Mouse (Mus musculus) heart, postnatal 36 days (tissue): ENCODE data around the gene Elane. TPM values are rescaled to one million over a fixed set of nuclear protein-coding genes. Genes with fewer than 3 reads are reported as not detected.

Experiments used
- DNase-seq, 2 experiments: peaks; one replicate each; pipeline ENCODE4 v3.0.0; 2021 to 2022
- intact Hi-C: fragments of 180-260 bp; cut with DNase I; formaldehyde crosslinking; loops from one replicate; pipeline ENCODE4 v1.15.1; 2025
- total RNA-seq, 2 experiments: library from RNA; stranded (reverse); gene quantifications; 2 replicates each; pipeline ENCODE4 v1.2.3; 2021

Gene Elane
- total RNA-seq, 2 experiments from 2014 or later, result not detected

GRCm38 (mm10) chr10:79926491-79927323 lies 40.7 kb downstream of the Elane start, which contains the start of gene Arid3a:
TSS of gene Arid3a (plus strand) at chr10:79927043.
- peak; percentile 91 to 92 for DNase-seq
- intact Hi-C loops, result no loop called here

DNA sequence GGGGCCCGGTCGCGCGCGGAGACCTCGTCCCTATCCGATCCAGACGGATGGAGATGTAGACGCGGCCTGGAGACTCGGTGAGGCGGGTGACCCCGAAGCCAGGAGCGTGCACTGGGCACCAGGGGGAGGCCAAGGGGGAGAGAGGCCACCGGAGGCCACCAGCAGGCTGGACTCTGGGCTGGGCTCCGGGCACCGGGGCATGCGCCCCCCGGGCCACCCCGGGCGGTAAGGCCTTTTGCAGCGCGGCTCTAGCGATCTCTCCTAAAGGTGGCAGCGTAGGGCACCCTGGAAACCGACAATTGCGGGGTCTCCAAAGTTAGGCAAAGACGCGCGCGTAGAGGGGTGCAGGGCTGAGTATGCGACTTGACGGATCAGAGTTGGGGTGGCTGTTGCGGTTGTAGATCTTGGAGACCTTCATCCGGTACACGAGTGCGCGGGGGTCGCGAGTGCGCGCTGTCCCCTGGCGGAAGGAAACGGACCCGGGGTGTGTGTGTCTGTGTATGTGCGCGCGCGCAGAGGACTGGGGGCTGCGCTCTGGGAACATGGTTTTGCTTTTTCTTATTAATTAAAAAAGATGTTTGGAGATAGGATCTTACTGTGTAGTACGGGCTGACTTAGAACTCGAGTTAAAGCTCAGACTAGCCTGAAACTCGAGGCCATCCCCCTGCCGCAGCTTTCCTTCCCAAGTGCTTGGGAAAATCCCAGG lies 41.4 kb downstream of the Elane start:
- peak; percentile 52 to 72 for DNase-seq
- intact Hi-C loops, result no loop called here

DNA sequence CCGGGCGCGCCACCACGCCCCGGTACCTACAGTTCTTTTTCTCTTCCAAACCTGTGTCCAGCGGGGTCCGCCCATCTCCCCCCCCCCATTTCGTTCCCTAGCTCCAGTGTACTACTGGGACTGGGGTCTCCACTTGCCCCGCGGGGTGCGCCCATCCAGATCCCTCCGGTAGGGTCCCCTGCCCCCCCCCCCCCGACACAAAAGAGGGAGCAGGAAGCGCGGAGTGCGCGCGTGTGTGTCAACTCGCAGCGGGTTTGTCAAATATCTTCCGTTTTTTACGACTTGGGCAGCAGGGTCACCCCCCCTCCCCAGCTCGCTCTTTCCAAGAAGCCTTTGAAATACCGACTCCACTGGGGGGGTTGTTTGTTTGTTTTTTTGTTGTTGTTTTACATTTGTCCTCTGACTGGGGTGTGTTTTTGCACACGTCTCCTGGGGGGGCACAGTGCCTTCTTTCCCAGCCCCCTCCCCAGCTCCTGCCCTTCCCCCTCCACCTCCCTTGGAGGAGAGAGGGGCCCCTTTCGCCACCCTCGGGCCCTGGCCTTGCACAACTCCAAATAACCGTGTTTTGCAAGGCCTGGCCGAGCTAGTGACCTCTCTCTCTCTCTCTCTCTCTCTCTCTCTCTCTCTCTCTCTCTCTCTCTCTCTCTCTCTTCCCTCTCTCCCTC lies 42.1 kb downstream of the Elane start:
- intact Hi-C loops, result no loop called here
- DNase-seq, result peak in 1 of 2 experiments; percentile 40

DNA sequence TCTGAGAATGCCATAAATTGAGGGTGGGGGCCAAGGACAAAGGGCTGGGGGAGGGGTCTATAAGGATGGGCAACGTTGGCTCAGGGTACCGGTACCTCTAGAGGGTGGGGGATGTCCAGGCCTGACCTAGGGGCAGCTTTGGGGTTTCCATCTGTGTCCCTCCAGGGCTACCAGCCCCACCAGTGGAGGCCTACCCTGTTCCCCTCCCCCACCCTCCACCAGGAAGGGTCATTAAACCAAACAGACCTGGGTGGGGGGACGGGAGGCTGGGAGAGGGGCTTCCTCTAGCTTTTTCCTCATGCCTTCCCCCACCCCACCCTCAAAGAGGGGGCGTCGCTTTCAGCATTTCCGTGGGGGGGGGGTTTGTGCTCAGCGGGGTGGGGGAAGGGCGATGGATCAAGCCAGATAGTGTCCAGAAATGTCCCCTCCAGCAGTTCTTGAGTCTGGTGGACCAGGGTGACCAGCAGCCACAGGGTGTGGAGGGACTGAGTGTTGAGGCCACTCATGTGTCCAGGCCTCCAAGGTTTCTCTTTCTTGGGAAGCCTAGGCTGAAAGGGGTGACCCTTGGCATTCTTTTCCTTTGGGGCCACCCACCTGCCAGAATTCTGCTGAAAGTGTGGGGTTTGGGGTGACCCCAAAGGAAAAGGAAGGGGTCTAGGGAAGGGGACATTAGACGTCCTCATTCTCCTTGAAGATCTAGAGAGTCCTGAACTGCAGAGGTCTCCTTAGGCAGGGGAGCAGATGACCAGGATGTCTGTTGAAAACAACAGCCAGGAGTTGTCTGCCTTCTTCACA lies 43.1 kb downstream of the Elane start:
- intact Hi-C loops, result no loop called here
- no peak for DNase-seq

DNA sequence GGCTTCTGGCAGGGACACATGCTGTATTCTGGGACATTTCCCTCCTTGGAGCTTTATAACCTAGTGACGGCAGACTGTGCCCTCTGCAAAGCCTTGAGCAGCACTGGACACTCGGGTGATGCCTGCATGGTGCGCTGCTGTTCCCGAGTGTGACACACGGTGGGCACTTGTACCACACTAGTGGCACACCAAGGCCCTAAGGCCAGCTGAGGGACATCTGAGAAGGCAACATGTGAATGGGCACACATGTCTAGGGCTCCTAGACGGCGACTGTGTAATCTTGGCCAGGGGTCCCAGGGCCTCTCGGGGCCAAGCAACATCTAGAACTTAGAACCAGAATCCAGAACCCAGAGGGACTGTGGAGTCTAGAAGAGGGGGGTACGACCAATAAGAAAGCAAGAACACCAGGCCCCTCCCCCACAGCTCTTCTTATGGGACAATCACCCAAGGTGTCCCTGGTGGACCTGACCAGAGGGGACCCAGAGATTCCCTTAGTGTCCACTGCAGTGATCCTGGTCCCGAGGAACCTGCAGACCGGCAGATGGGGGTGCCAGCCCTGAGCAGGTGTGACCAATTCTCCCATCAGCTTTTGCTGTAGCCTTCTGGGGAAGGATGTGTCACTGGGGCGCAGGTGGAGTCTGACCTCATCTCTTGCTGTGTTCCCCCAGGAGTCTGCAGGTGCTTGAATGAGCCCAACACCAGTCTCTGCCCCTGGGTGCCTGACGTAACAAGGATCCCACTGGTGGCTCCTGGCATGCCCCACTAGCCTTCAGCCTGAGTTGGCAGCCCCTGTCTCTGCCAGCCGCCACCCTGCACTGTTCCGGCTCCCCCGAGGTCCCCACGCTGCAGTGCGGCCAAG lies 44.1 kb downstream of the Elane start:
- DNase-seq, result no peak
- intact Hi-C loops, result no loop called here

GRCm38 (mm10) chr10:79930826-79931186 lies 44.8 kb downstream of the Elane start:
- intact Hi-C loops, result no loop called here
- DNase-seq, result no peak

GRCm38 (mm10) chr10:79931797-79932196 lies 45.8 kb downstream of the Elane start:
- DNase-seq, result no peak
- intact Hi-C loops, result no loop called here

- intact Hi-C loops, result no loop called here
- DNase-seq, result peak; percentile 71 to 75
Measured at GRCm38 (mm10) chr10:79932736-79933135, 46.7 kb downstream of the Elane start.

DNA sequence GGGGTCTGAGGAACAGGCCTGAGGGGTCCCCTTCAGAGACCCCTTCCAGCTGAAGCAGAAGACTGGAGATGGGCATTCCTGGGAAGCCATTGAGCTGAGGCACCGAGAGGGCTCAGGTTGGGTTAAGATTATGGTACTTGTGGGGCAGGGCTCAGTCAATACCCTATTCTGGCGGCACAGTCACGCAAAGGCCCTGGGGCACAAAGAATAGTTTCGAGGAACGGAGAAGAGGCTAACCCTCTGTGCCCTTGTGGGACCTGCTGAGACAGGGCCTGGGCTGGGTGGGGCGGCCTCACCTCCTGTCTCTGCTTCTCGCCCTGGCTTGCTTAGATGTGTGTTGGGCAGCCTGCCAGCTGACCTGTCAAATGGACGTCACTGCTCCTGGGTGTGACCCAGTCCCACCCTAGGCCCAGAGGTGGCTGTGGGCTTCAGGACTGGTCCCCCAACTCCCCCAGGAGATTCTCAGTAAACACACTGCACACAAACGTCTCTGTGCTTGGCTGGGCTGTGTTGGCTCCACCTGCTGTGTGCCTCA lies 47.2 kb downstream of the Elane start:
- intact Hi-C loops, result no loop called here
- peak; percentile 27 to 41 for DNase-seq

DNA sequence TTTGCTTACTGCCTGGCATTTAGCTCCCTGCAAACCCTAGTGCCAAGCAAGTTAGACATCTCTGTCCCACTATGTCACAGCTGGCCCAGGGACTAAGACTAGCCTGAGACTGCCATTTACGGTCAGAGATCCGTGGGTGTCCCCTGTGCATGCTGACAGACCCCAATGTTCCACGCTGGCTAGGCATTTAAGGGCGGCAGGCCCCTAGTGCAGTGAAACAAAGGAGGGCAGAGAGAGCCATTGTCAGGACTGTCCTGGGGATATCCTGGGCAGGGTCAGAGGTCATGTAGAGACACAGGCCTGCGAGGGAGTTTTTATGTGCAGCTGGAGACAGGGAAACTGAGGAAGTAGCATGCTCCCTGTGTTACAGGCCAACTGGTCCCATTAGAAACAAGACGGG lies 47.8 kb downstream of the Elane start:
- intact Hi-C loops, result no loop called here
- DNase-seq, result no peak

DNA sequence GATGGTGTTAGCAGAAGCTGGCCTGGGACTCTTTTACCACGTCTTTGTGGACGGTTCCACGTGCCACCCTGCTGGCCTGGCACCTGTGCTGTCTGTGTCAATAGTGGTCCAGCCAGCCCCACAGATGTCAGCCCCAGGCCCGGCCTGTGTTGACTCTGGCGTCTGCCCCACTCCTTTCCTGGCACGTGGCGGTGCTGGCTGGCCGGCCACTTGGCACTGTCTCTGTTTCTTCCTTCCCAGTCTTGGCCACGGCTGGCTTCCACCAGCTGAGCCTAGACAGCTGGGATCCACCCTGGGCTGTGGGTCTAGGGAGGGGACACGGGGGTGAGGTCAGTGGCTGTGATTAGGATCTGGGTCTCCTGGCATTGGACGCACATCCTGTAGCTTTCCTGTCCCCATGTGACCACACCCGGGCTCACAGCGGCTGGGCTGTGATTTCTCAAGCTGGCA lies 48.2 kb downstream of the Elane start:
- intact Hi-C loops, result no loop called here
- DNase-seq, result peak; percentile 89 to 91

DNA sequence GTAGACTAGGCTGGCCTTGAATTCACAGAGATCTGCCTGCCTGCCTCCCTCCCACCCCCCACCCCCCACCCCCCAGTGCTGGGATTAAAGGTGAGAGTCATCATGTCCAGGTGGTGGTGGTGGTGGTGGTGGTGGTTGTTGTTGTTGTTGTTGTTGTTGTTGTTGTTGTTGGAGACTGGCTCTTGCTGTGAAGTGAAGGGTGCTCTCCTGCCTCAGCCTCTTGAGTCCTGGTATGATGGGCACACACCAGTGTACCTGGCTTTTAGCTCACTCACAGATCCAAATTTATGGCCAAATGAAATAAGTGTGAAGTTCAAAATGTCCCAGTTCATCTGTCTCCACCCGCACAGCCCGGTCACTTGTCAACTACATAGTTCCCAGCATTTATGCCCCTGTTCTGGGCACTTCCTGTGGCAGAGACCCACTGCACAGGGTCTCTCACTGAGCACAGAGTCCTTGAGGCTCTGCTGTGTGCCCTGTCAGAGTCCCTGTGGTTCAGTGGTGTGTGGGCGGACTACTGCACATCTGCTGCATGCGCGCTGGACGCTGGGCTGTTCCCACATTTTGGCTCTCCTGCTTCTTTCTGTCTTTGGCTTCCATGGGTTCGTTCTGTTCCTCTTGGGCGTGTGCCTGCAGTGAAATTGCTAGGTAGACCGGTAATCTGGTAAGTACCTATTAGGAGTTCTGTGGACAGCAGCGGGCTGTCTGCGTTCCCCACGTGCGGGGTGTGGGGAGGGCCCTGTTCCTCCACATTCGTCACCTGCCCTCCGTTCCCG lies 48.9 kb downstream of the Elane start:
- DNase-seq, result no peak
- intact Hi-C loops, result no loop called here

GRCm38 (mm10) chr10:79936284-79936910 lies 50.4 kb downstream of the Elane start:
- intact Hi-C loops, result no loop called here
- no peak for DNase-seq

GRCm38 (mm10) chr10:79936911-79937441 lies 50.9 kb downstream of the Elane start:
- DNase-seq, result peak; percentile 79 to 84
- intact Hi-C loops, result no loop called here
